Mouse (Mus musculus) myocyte (in vitro differentiated cells): ENCODE data around the gene Cldn10.

Experiments
- CEBPB ChIP-seq: IDR thresholded peaks from 2 replicates; pipeline ENCODE4 v1.6.1; 2011; ENCODE audit warnings: mild to moderate bottlenecking, moderate library complexity; ENCODE audit not compliant: poor library complexity, insufficient read depth, severe bottlenecking
- E2F4 ChIP-seq: IDR thresholded peaks from one replicate; pipeline ENCODE4 v1.6.1; 2011; ENCODE audit warnings: mild to moderate bottlenecking, control low read depth, moderate library complexity; ENCODE audit not compliant: insufficient read depth
- MAX ChIP-seq: IDR thresholded peaks from one replicate; pipeline ENCODE4 v1.6.1; 2011; ENCODE audit warnings: low read depth, mild to moderate bottlenecking, control low read depth
- MYOD1 ChIP-seq, 3 experiments: IDR thresholded peaks; one replicate each; pipeline ENCODE4 v1.6.1; 2011; ENCODE audit warnings: control low read depth in 2 of 3, low read depth in 2 of 3, mild to moderate bottlenecking in 2 of 3, moderate library complexity in 1 of 3; ENCODE audit not compliant: insufficient read length in 2 of 3, control insufficient read depth in 1 of 3
- MYOG ChIP-seq, 3 experiments: IDR thresholded peaks; one replicate each; pipeline ENCODE4 v1.6.1; 2011; ENCODE audit warnings: control low read depth in 2 of 3, low read depth in 2 of 3, mild to moderate bottlenecking in 2 of 3; ENCODE audit not compliant: insufficient read length in 2 of 3, control insufficient read depth in 1 of 3, insufficient read depth in 1 of 3
- POLR2A ChIP-seq: IDR thresholded peaks from one replicate; pipeline ENCODE4 v1.6.1; 2011; ENCODE audit warnings: low read depth, mild to moderate bottlenecking, control low read depth, moderate library complexity; ENCODE audit not compliant: insufficient read length
- POLR2AphosphoS2 ChIP-seq: IDR thresholded peaks from one replicate; pipeline ENCODE4 v1.6.1; 2011; ENCODE audit warnings: low read depth, control low read depth; ENCODE audit not compliant: insufficient read length
- TCF12 ChIP-seq: IDR thresholded peaks from one replicate; pipeline ENCODE4 v1.6.1; 2011; ENCODE audit warnings: mild to moderate bottlenecking, control low read depth; ENCODE audit not compliant: poor library complexity, insufficient read depth, severe bottlenecking
- TCF3 ChIP-seq: IDR thresholded peaks from one replicate; pipeline ENCODE4 v1.6.1; 2011; ENCODE audit warnings: low read depth, control low read depth; ENCODE audit not compliant: insufficient read length
- USF1 ChIP-seq: IDR thresholded peaks from one replicate; pipeline ENCODE4 v1.6.1; 2011; ENCODE audit warnings: low read depth, mild to moderate bottlenecking, control low read depth, moderate library complexity

- no peak for TF ChIP-seq POLR2A
- TF ChIP-seq CEBPB = no peak
- TF ChIP-seq POLR2AphosphoS2 = no peak
- TF ChIP-seq MYOG (IDR thresholded peaks at IDR 0.05; ENCODE audit: control insufficient read depth in 1 of 3, insufficient read depth in 1 of 3, insufficient read length in 2 of 3, low read depth in 2 of 3) = no peak
- TF ChIP-seq MAX = no peak
- TF ChIP-seq USF1 = no peak
- no peak for TF ChIP-seq TCF12
- TF ChIP-seq MYOD1 (IDR thresholded peaks at IDR 0.05; ENCODE audit: control insufficient read depth in 1 of 3, insufficient read length in 2 of 3, low read depth in 2 of 3) = no peak
- no peak for TF ChIP-seq TCF3
- TF ChIP-seq E2F4 = no peak
Observed at GRCm38 (mm10) chr14:118777478-118777877, 10.2 kb upstream of the Cldn10 start.
